Mouse (Mus musculus) intestine, embryonic 14.5 days (tissue): ENCODE measurements around the gene Otop2. TPM values are rescaled to one million over a fixed set of nuclear protein-coding genes. Genes with fewer than 3 reads are reported as not detected.
A peak's percentile ranks its signal among the peaks of the same experiment; 100 is the strongest.

Experiments used
- ATAC-seq: fragments of 200-750 bp; cut with Nextera tagmentation; replicated peaks from 2 replicates; pipeline ENCODE4 v1.8.0; 2017; ENCODE audit warnings: low read depth, moderate number of reproducible peaks, moderate TSS enrichment, moderate library complexity; ENCODE audit not compliant: low FRiP score, low TSS enrichment
- DNase-seq: peaks from one replicate; pipeline ENCODE4 v3.0.0-alpha.2; 2018; ENCODE audit warnings: low spot score
- H3K27ac ChIP-seq: fragments of 300-500 bp; sonication (generic); 2 replicates; pipeline ENCODE4 v1.5.1; 2014; ENCODE audit warnings: low read depth, mild to moderate bottlenecking, control low read depth
- H3K27me3 ChIP-seq: fragments of 300-500 bp; sonication (generic); replicated peaks from 2 replicates; pipeline ENCODE4 v1.6.1; 2014; ENCODE audit warnings: low read length, control low read depth; ENCODE audit not compliant: control insufficient read depth, insufficient read depth
- H3K36me3 ChIP-seq: fragments of 300-500 bp; sonication (generic); 2 replicates; pipeline ENCODE4 v1.6.1; 2014; ENCODE audit warnings: low read length, control low read depth; ENCODE audit not compliant: control insufficient read depth, insufficient read depth
- H3K4me1 ChIP-seq: fragments of 300-500 bp; sonication (generic); replicated peaks from 2 replicates; pipeline ENCODE4 v1.6.1; 2014; ENCODE audit warnings: low read length, control low read depth, mixed read lengths; ENCODE audit not compliant: control insufficient read depth, insufficient read depth
- H3K4me2 ChIP-seq: fragments of 300-500 bp; sonication (generic); 2 replicates; pipeline ENCODE4 v1.6.1; 2014; ENCODE audit warnings: low read length
- H3K4me3 ChIP-seq: fragments of 300-500 bp; sonication (generic); 2 replicates; pipeline ENCODE4 v1.5.1; 2014; ENCODE audit warnings: low read depth, low read length, control low read depth, mixed read lengths
- H3K9ac ChIP-seq: fragments of 300-500 bp; sonication (generic); 2 replicates; pipeline ENCODE4 v1.6.1; 2014; ENCODE audit warnings: mild to moderate bottlenecking, low read length
- H3K9me3 ChIP-seq: fragments of 300-500 bp; sonication (generic); 2 replicates; pipeline ENCODE4 v1.6.1; 2016; ENCODE audit warnings: low read length, control low read depth; ENCODE audit not compliant: control insufficient read depth
- WGBS: fragments of 180-500 bp; shearing (Covaris S2); extraction: QIAGEN DNeasy Blood & Tissue Kit; methylation state at CpG from one replicate; pipeline ENCODE4 v1.1.7; 2014; 5-methylcytosine and 5-hydroxymethylcytosine counted together
- polyA plus RNA-seq: library from polyadenylated mRNA; unstranded; fragments of >200 nt; fragmentation: Nextera tagmentation; extraction: Ambion mirVana; gene quantifications from 2 replicates; pipeline ENCODE4 v1.2.1, GENCODE M21; 2014

Gene Otop2
- polyA plus RNA-seq, 1 experiment from 2014 or later = not detected

- Histone ChIP-seq H3K4me2 (no peak overlapping the region), H3K4me3 (no peak overlapping the region), H3K27ac (no peak overlapping the region), H3K9ac (no peak overlapping the region), H3K4me1 (peaks cover 9% of the 10 kb centered on the region), H3K36me3 (no peaks in the 10 kb centered on the region), H3K9me3 (no peaks in the 10 kb centered on the region), H3K27me3 (no peaks in the 10 kb centered on the region)
- 71% methylated on average over 8 of the region's 8 CpGs for WGBS
- DNase-seq = no peak
- ATAC-seq = no peak
Measured at GRCm38 (mm10) chr11:115289885-115290284, 17.1 kb upstream of the Otop2 start.

- Histone ChIP-seq H3K27ac (peak overlapping the region; percentile 35; the same call in 1 of the 2 replicates), H3K9me3 (no peaks in the 10 kb centered on the region), H3K4me3 (no peak overlapping the region), H3K4me2 (no peak overlapping the region), H3K27me3 (no peaks in the 10 kb centered on the region), H3K4me1 (peaks cover 9% of the 10 kb centered on the region), H3K9ac (no peak overlapping the region), H3K36me3 (no peaks in the 10 kb centered on the region)
- ATAC-seq (no peak), DNase-seq (no peak)
- 83% methylated on average over 1 of the region's 1 CpGs for WGBS
Measured at GRCm38 (mm10) chr11:115290314-115290713, 16.6 kb upstream of the Otop2 start.

GRCm38 (mm10) chr11:115290919-115291318 is 16.0 kb upstream of the Otop2 start:
- no peak for DNase-seq
- H3K9ac ChIP-seq = no peak overlapping the region
- H3K9me3 ChIP-seq = no peaks in the 10 kb centered on the region
- H3K4me1 ChIP-seq = peaks cover 9% of the 10 kb centered on the region
- H3K4me2 ChIP-seq = no peak overlapping the region
- no peak overlapping the region for H3K4me3 ChIP-seq
- no peaks in the 10 kb centered on the region for H3K36me3 ChIP-seq
- H3K27ac ChIP-seq = peak overlapping the region; percentile 35; the same call in 1 of the 2 replicates
- no peaks in the 10 kb centered on the region for H3K27me3 ChIP-seq
- WGBS = 40% methylated on average over 6 of the region's 6 CpGs
- ATAC-seq = 0 out of 2 replicates have a peak, but pooled peaks have one; percentile 16

- Histone ChIP-seq H3K27ac (no peak overlapping the region), H3K4me1 (peaks cover 9% of the 10 kb centered on the region), H3K9me3 (no peaks in the 10 kb centered on the region), H3K36me3 (no peaks in the 10 kb centered on the region), H3K4me3 (no peak overlapping the region), H3K27me3 (peaks cover 2% of the 10 kb centered on the region; the same call in 1 of the 2 replicates), H3K4me2 (no peak overlapping the region), H3K9ac (no peak overlapping the region)
- ATAC-seq (no peak), DNase-seq (no peak)
- 77% methylated on average over 10 of the region's 10 CpGs for WGBS
Measured at GRCm38 (mm10) chr11:115291503-115291902, 15.5 kb upstream of the Otop2 start.

GRCm38 (mm10) chr11:115292631-115293375 is 14.2 kb upstream of the Otop2 start:
- DNase-seq (peak; percentile 56), ATAC-seq (0 out of 2 replicates have a peak, but pooled peaks have one; percentile 9)
- H3K4me3 ChIP-seq = no peak overlapping the region
- H3K27ac ChIP-seq = peak overlapping the region; percentile 18
- 49% methylated on average over 14 of the region's 14 CpGs for WGBS
- peak overlapping the region; percentile 18; the same call in 1 of the 2 replicates for H3K4me2 ChIP-seq
- no peak overlapping the region for H3K9ac ChIP-seq
- peaks cover 13% of the 10 kb centered on the region for H3K27me3 ChIP-seq
- peaks cover 9% of the 10 kb centered on the region for H3K4me1 ChIP-seq
- H3K36me3 ChIP-seq = no peaks in the 10 kb centered on the region
- no peaks in the 10 kb centered on the region for H3K9me3 ChIP-seq

GRCm38 (mm10) chr11:115295939-115296338 is 11.0 kb upstream of the Otop2 start:
- no peak overlapping the region for H3K9ac ChIP-seq
- ATAC-seq (no peak), DNase-seq (no peak)
- no peak overlapping the region for H3K4me3 ChIP-seq
- H3K27me3 ChIP-seq = peaks cover 19% of the 10 kb centered on the region
- no peak overlapping the region for H3K27ac ChIP-seq
- H3K4me2 ChIP-seq = no peak overlapping the region
- H3K36me3 ChIP-seq = no peaks in the 10 kb centered on the region
- H3K9me3 ChIP-seq = no peaks in the 10 kb centered on the region
- 90% methylated on average over 11 of the region's 11 CpGs for WGBS
- H3K4me1 ChIP-seq = no peaks in the 10 kb centered on the region; the same call in none of the 2 replicates

GRCm38 (mm10) chr11:115296471-115297210 is 10.3 kb upstream of the Otop2 start:
- H3K27me3 ChIP-seq = peaks cover 19% of the 10 kb centered on the region
- H3K27ac ChIP-seq = no peak overlapping the region
- 55% methylated on average over 21 of the region's 21 CpGs for WGBS

GRCm38 (mm10) chr11:115297214-115297826 is 9.6 kb upstream of the Otop2 start, which contains the start of gene Fads6:
Gene Fads6, minus strand, starts transcription at chr11:115297663.
- 1% methylated on average over 44 of the region's 44 CpGs for WGBS
- H3K27ac ChIP-seq = no peak within 1 kb of the TSS
- H3K27me3 ChIP-seq = peaks cover 19% of the 10 kb centered on the region
- peak within 1 kb of the TSS; percentile 39 for H3K4me3 ChIP-seq
- DNase-seq (peak; percentile 77), ATAC-seq (peak; percentile 66)
- no peaks in the 10 kb centered on the region for H3K9me3 ChIP-seq
- no peaks in the 10 kb centered on the region for H3K36me3 ChIP-seq
- H3K4me2 ChIP-seq = peak within 1 kb of the TSS; percentile 73
- H3K9ac ChIP-seq = peak within 1 kb of the TSS; percentile 36
- H3K4me1 ChIP-seq = no peaks in the 10 kb centered on the region; the same call in none of the 2 replicates

More at GRCm38 (mm10) chr11:115296471-115297210, 10.3 kb upstream of the Otop2 start:
- H3K36me3 ChIP-seq = no peaks in the 10 kb centered on the region
- H3K4me3 ChIP-seq = peak overlapping the region; percentile 39
- no peaks in the 10 kb centered on the region; the same call in none of the 2 replicates for H3K4me1 ChIP-seq
- no peaks in the 10 kb centered on the region for H3K9me3 ChIP-seq
- DNase-seq (peak; percentile 55), ATAC-seq (no peak)
- H3K4me2 ChIP-seq = peak overlapping the region; percentile 73
- H3K9ac ChIP-seq = peak overlapping the region; percentile 36
